Mouse (Mus musculus) heart, embryonic 11.5 days (tissue): Measurements from ENCODE around the gene Kcnn3. TPM values are rescaled to one million over a fixed set of nuclear protein-coding genes. Genes with fewer than 3 reads are reported as not detected.

Experiments
- ATAC-seq: fragments of 200-750 bp; cut with Nextera tagmentation; replicated peaks from 2 replicates; pipeline ENCODE4 v1.8.0; 2017; ENCODE audit warnings: moderate library complexity; ENCODE audit not compliant: insufficient number of reproducible peaks, low FRiP score, low TSS enrichment
- H3K27ac ChIP-seq: fragments of 300-500 bp; sonication (generic); 2 replicates; pipeline ENCODE4 v1.5.1; 2014; ENCODE audit warnings: mild to moderate bottlenecking, low read depth, low read length
- H3K27me3 ChIP-seq: fragments of 300-500 bp; sonication (generic); 2 replicates; pipeline ENCODE4 v1.6.1; 2014; ENCODE audit warnings: mild to moderate bottlenecking, low read length, mixed read lengths; ENCODE audit not compliant: control insufficient read depth, insufficient read depth
- H3K36me3 ChIP-seq: fragments of 300-500 bp; sonication (generic); 2 replicates; pipeline ENCODE4 v1.6.1; 2014; ENCODE audit warnings: mild to moderate bottlenecking, low read length, moderate library complexity, mixed read lengths; ENCODE audit not compliant: control insufficient read depth, insufficient read depth
- H3K4me1 ChIP-seq: fragments of 300-500 bp; sonication (generic); 2 replicates; pipeline ENCODE4 v1.6.1; 2014; ENCODE audit warnings: low read length; ENCODE audit not compliant: control insufficient read depth, insufficient read depth
- H3K4me2 ChIP-seq: fragments of 300-500 bp; sonication (generic); 2 replicates; pipeline ENCODE4 v1.6.1; 2014; ENCODE audit warnings: mild to moderate bottlenecking, moderate library complexity
- H3K4me3 ChIP-seq: fragments of 300-500 bp; sonication (generic); 2 replicates; pipeline ENCODE4 v1.5.1; 2014; ENCODE audit warnings: low read depth, low read length
- H3K9ac ChIP-seq: fragments of 300-500 bp; sonication (generic); 2 replicates; pipeline ENCODE4 v1.6.1; 2014; ENCODE audit warnings: mild to moderate bottlenecking, low read depth, low read length, moderate library complexity
- H3K9me3 ChIP-seq: fragments of 300-500 bp; sonication (generic); replicated peaks from 2 replicates; pipeline ENCODE4 v1.6.1; 2016; ENCODE audit warnings: low read length; ENCODE audit not compliant: control insufficient read depth
- WGBS: fragments of 180-500 bp; shearing (Covaris S2); extraction: QIAGEN DNeasy Blood & Tissue Kit; methylation state at CpG from one replicate; pipeline ENCODE4 v1.1.7; 2014; ENCODE audit not compliant: insufficient replicate concordance; 5-methylcytosine and 5-hydroxymethylcytosine counted together
- polyA plus RNA-seq: library from polyadenylated mRNA; unstranded; fragments of >200 nt; fragmentation: Nextera tagmentation; extraction: Ambion mirVana; gene quantifications from 2 replicates; pipeline ENCODE4 v1.2.1, GENCODE M21; 2014

Kcnn3 gene
- polyA plus RNA-seq, 1 experiment from 2014 or later = 0.99 TPM

- no peak overlapping the region for H3K4me3 ChIP-seq
- H3K36me3 ChIP-seq = no peaks in the 10 kb centered on the region
- peaks cover 7% of the 10 kb centered on the region; the same call in 1 of the 2 replicates for H3K4me1 ChIP-seq
- H3K9ac ChIP-seq = no peak overlapping the region
- no peaks in the 10 kb centered on the region for H3K9me3 ChIP-seq
- no peaks in the 10 kb centered on the region for H3K27me3 ChIP-seq
- 70% methylated on average over 10 of the region's 10 CpGs for WGBS
- H3K27ac ChIP-seq = no peak overlapping the region
- H3K4me2 ChIP-seq = no peak overlapping the region
- no peak for ATAC-seq
These were observed 73.6 kb downstream of the Kcnn3 start for GRCm38 (mm10) chr3:89593524-89593923.

GRCm38 (mm10) chr3:89598361-89598760, 78.4 kb downstream of the Kcnn3 start:
- peaks cover 3% of the 10 kb centered on the region; the same call in 1 of the 2 replicates for H3K4me1 ChIP-seq
- WGBS = 85% methylated on average over 7 of the region's 7 CpGs
- no peak overlapping the region for H3K4me3 ChIP-seq
- no peaks in the 10 kb centered on the region for H3K36me3 ChIP-seq
- no peak for ATAC-seq
- H3K9me3 ChIP-seq = no peaks in the 10 kb centered on the region
- no peaks in the 10 kb centered on the region for H3K27me3 ChIP-seq
- no peak overlapping the region for H3K9ac ChIP-seq
- H3K27ac ChIP-seq = no peak overlapping the region
- no peak overlapping the region for H3K4me2 ChIP-seq

GRCm38 (mm10) chr3:89598967-89599366, 79.0 kb downstream of the Kcnn3 start:
- H3K9me3 ChIP-seq = no peaks in the 10 kb centered on the region
- H3K9ac ChIP-seq = no peak overlapping the region
- H3K36me3 ChIP-seq = no peaks in the 10 kb centered on the region
- no peak for ATAC-seq
- H3K27ac ChIP-seq = no peak overlapping the region
- no peaks in the 10 kb centered on the region for H3K4me1 ChIP-seq
- WGBS = 93% methylated on average over 7 of the region's 7 CpGs
- no peak overlapping the region for H3K4me2 ChIP-seq
- H3K27me3 ChIP-seq = no peaks in the 10 kb centered on the region
- H3K4me3 ChIP-seq = no peak overlapping the region

- Histone ChIP-seq H3K9ac (no peak overlapping the region), H3K27me3 (no peaks in the 10 kb centered on the region), H3K4me1 (no peaks in the 10 kb centered on the region)
These were observed 81.1 kb downstream of the Kcnn3 start for GRCm38 (mm10) chr3:89601060-89601459.

GRCm38 (mm10) chr3:89603300-89603699, 83.3 kb downstream of the Kcnn3 start:
- ATAC-seq = no peak
- H3K4me1 ChIP-seq = no peaks in the 10 kb centered on the region
- no peaks in the 10 kb centered on the region for H3K36me3 ChIP-seq
- H3K4me2 ChIP-seq = no peak overlapping the region
- 90% methylated on average over 5 of the region's 5 CpGs for WGBS
- no peak overlapping the region for H3K27ac ChIP-seq
- H3K9ac ChIP-seq = no peak overlapping the region
- H3K27me3 ChIP-seq = no peaks in the 10 kb centered on the region
- H3K4me3 ChIP-seq = no peak overlapping the region
- H3K9me3 ChIP-seq = no peaks in the 10 kb centered on the region

More at GRCm38 (mm10) chr3:89601060-89601459, 81.1 kb downstream of the Kcnn3 start:
- no peak overlapping the region for H3K27ac ChIP-seq
- no peaks in the 10 kb centered on the region for H3K9me3 ChIP-seq
- no peak overlapping the region for H3K4me2 ChIP-seq
- no peak for ATAC-seq
- no peak overlapping the region for H3K4me3 ChIP-seq
- 40% methylated on average over 7 of the region's 7 CpGs for WGBS
- no peaks in the 10 kb centered on the region for H3K36me3 ChIP-seq

- H3K4me1 ChIP-seq = no peaks in the 10 kb centered on the region
- no peaks in the 10 kb centered on the region for H3K27me3 ChIP-seq
- no peaks in the 10 kb centered on the region for H3K9me3 ChIP-seq
- no peak overlapping the region for H3K27ac ChIP-seq
- WGBS = 76% methylated on average over 5 of the region's 5 CpGs
- H3K9ac ChIP-seq = no peak overlapping the region
- no peaks in the 10 kb centered on the region for H3K36me3 ChIP-seq
- no peak overlapping the region for H3K4me3 ChIP-seq
- no peak overlapping the region for H3K4me2 ChIP-seq
- ATAC-seq = no peak
These were observed 85.3 kb downstream of the Kcnn3 start for GRCm38 (mm10) chr3:89605235-89605634.

- Histone ChIP-seq H3K4me1 (no peaks in the 10 kb centered on the region), H3K36me3 (no peaks in the 10 kb centered on the region), H3K9ac (no peak overlapping the region), H3K4me3 (no peak overlapping the region), H3K27me3 (no peaks in the 10 kb centered on the region), H3K27ac (no peak overlapping the region), H3K9me3 (no peaks in the 10 kb centered on the region), H3K4me2 (no peak overlapping the region)
- ATAC-seq = no peak
- WGBS = 68% methylated on average over 1 of the region's 1 CpGs
These were observed 87.4 kb downstream of the Kcnn3 start for GRCm38 (mm10) chr3:89607327-89607726.

DNA sequence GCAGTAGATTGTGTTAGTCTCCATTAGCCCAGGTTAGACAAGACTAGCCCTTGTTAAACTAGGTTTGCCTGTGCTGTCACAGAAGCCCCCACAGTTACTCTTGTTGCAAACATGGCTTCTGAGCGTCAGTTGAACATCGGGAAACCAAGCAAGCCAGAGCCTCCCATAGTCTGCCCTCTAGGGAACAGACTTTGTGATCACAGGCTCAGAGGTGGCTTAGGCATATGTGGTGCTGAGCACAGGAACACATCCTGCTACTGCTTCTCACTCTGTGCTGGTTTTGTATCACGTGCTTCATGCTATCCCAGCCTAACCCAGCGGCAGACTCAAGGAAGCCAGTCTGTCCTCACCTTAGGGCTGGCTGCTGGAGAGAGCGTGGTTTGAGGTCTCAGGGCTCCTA, 92.1 kb downstream of the Kcnn3 start:
- no peak overlapping the region for H3K4me2 ChIP-seq
- no peak for ATAC-seq
- no peak overlapping the region for H3K9ac ChIP-seq
- H3K4me3 ChIP-seq = no peak overlapping the region
- H3K27ac ChIP-seq = no peak overlapping the region
- no peaks in the 10 kb centered on the region for H3K9me3 ChIP-seq
- H3K4me1 ChIP-seq = peaks cover 12% of the 10 kb centered on the region
- H3K36me3 ChIP-seq = no peaks in the 10 kb centered on the region
- no peaks in the 10 kb centered on the region for H3K27me3 ChIP-seq
- WGBS = 69% methylated on average over 5 of the region's 5 CpGs
